Mouse (Mus musculus): ENCODE measurements around the gene Dagla. TPM values are rescaled to one million over a fixed set of nuclear protein-coding genes. Genes with fewer than 3 reads are reported as not detected.
A peak's percentile ranks its signal among the peaks of the same experiment; 100 is the strongest.

Gene Dagla
- polyA plus RNA-seq, 1 experiment from 2014 or later, result 0.98 TPM

DNA sequence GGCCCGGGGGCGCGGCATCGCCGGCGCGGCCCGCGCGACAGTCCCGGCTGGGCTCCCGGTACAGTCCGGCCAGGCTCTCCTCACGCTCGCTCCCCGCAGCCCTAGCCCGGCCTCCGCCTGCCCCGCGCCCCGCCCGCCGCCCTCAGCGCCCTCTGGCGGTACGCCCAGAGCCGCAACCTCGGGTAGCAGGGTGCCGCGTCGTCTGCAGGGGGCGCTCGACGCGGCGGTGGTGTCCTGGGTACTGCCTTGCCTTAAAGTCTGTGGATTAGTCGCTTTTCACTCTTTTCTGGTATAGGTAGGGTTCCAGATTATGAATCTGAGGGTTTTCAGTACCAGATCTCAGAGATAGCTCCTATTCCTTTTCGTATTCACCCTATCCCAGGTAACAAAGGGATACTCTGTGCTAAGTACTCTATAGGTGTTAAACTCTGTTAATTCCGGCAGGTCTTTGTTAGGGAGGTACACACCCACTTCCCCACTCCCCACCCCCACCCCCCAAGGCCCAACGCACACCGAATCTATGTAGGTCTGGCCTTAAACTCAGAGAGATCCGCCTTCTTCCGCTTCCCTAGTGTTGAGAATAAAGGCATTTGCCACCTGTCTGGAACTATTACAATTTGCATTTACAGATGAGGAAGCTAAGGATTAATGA, 63.9 kb downstream of the Dagla start, which contains the start of gene Myrf:
Myrf (minus strand) TSS at position 95 of the 652 bp plus-strand sequence.
- 8% methylated on average over 40 of the region's 43 CpGs for WGBS
- peak within 1 kb of the TSS; percentile 49 for H3K4me3 ChIP-seq (ENCODE audit: low read depth, low read length)
- no peaks in the 10 kb centered on the region for H3K9me3 ChIP-seq (replicated peaks; ENCODE audit: control insufficient read depth, low read length)
- H3K27ac ChIP-seq (replicated peaks; ENCODE audit: low read depth, low read length), result no peak within 1 kb of the TSS
- H3K9ac ChIP-seq (replicated peaks; ENCODE audit: low read length), result peak within 1 kb of the TSS; percentile 73
- H3K36me3 ChIP-seq (replicated peaks; ENCODE audit: control insufficient read depth, insufficient read depth, low read depth, low read length), result no peaks in the 10 kb centered on the region
- peak; percentile 66 for ATAC-seq (replicated peaks; ENCODE audit: insufficient number of reproducible peaks, low FRiP score, low TSS enrichment, low read depth)
- H3K27me3 ChIP-seq (ENCODE audit: control insufficient read depth, insufficient read depth, low read length), result no peaks in the 10 kb centered on the region
- peaks cover 10% of the 10 kb centered on the region; the same call in 1 of the 2 replicates for H3K4me1 ChIP-seq (ENCODE audit: control insufficient read depth, insufficient read depth, low read length)
- DNase-seq (ENCODE audit: low spot score), result peak; percentile 81
- peak within 1 kb of the TSS; percentile 83 for H3K4me2 ChIP-seq (ENCODE audit: low read depth, low read length)

DNA sequence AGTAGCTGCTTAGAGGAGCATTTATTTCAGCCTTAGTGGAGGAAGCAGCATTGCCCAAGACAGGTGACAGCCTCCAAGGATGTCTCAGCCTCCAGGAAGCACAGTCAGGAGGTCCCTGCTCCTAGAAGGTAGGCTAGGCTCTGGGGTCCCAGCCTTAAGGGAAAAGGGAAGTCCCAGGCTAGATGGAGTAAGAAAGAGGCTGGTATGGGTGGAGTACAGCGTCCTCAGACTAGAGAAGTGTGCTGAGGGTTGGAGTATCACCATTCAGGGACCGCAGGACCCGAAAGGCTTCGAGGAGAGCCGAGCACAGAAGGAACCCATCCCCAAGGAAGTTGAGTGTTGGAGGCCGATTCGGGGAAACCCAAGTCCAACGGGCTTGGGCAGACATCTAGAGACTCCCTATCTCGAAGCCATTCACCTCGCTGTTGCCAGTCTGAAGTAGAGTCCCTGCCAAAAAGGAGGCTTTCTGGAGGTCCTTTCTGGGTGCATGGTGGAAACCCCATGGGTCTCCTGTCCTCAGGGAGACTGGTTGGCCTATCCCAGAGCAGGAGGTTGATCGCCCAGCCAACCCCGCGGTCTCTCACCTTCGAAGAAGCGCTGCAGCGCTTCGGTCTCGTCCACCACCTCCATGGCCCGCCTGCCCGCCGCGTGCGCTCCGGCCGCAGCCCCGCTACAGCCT, 64.6 kb downstream of the Dagla start:
- Histone ChIP-seq H3K9me3 (replicated peaks; ENCODE audit: control insufficient read depth, low read length) (no peaks in the 10 kb centered on the region), H3K4me1 (ENCODE audit: control insufficient read depth, insufficient read depth, low read length) (peaks cover 10% of the 10 kb centered on the region; the same call in 1 of the 2 replicates), H3K27ac (replicated peaks; ENCODE audit: low read depth, low read length) (no peak overlapping the region), H3K9ac (replicated peaks; ENCODE audit: low read length) (peak overlapping the region; percentile 73), H3K27me3 (ENCODE audit: control insufficient read depth, insufficient read depth, low read length) (no peaks in the 10 kb centered on the region), H3K4me3 (ENCODE audit: low read depth, low read length) (peak overlapping the region; percentile 49), H3K4me2 (ENCODE audit: low read depth, low read length) (peak overlapping the region; percentile 83), H3K36me3 (replicated peaks; ENCODE audit: control insufficient read depth, insufficient read depth, low read depth, low read length) (no peaks in the 10 kb centered on the region)
- 2% methylated on average over 26 of the region's 26 CpGs for WGBS
- ATAC-seq (replicated peaks; ENCODE audit: insufficient number of reproducible peaks, low FRiP score, low TSS enrichment, low read depth) (peak; percentile 24), DNase-seq (ENCODE audit: low spot score) (no peak)

DNA sequence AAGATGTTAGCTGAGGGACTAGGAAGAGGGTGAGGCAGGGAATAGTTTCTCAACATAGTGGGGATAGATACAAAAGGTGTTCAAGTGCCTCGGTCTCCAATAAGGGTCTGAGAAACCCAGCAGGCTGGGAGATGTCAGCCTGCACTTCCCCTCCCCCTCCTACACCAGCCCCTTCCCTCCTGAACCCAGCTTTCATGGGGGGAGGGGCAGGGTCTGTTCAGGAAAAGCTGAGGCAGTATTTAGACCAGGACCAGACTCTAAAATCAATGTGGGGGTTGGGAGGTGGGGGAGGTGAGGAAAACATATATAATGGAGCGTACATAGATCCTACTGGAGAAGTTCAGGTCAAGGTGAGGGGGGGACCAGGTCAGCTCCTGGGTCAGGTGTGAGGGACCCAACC, 65.3 kb downstream of the Dagla start:
- 25% methylated on average over 2 of the region's 2 CpGs for WGBS
- H3K4me3 ChIP-seq (ENCODE audit: low read depth, low read length), result no peak overlapping the region
- no peak for ATAC-seq (replicated peaks; ENCODE audit: insufficient number of reproducible peaks, low FRiP score, low TSS enrichment, low read depth)

DNA sequence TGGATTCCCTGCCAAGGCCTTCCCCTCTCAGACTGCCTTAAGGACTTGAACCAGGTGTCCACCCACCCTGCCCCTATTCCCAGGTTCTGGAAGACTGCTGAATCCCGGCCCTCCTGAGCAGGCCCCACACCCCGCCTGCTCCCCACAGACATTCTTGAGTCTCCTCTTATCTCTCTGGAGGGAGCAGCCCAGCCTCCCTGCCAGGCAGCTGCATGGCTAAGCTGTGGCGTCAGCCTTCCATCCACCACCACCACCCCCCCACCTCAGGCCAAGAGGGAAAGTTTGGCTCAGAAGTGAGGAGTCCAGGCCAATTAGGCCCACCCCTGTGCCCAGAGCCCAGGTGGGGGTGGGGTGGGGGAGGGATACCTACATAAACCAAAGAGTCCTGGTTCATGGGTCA, 66.2 kb downstream of the Dagla start:
- Histone ChIP-seq H3K9me3 (replicated peaks; ENCODE audit: control insufficient read depth, low read length) (no peaks in the 10 kb centered on the region), H3K36me3 (replicated peaks; ENCODE audit: control insufficient read depth, insufficient read depth, low read depth, low read length) (no peaks in the 10 kb centered on the region), H3K27me3 (ENCODE audit: control insufficient read depth, insufficient read depth, low read length) (no peaks in the 10 kb centered on the region), H3K27ac (replicated peaks; ENCODE audit: low read depth, low read length) (no peak overlapping the region), H3K4me1 (ENCODE audit: control insufficient read depth, insufficient read depth, low read length) (peaks cover 7% of the 10 kb centered on the region; the same call in 1 of the 2 replicates), H3K9ac (replicated peaks; ENCODE audit: low read length) (no peak overlapping the region), H3K4me2 (ENCODE audit: low read depth, low read length) (no peak overlapping the region), H3K4me3 (ENCODE audit: low read depth, low read length) (no peak overlapping the region)
- DNase-seq (ENCODE audit: low spot score), result no peak
- ATAC-seq (replicated peaks; ENCODE audit: insufficient number of reproducible peaks, low FRiP score, low TSS enrichment, low read depth), result no peak
- 69% methylated on average over 3 of the region's 3 CpGs for WGBS

More for the DNA sequence above, 65.3 kb downstream of the Dagla start:
- Histone ChIP-seq H3K4me1 (ENCODE audit: control insufficient read depth, insufficient read depth, low read length) (peaks cover 10% of the 10 kb centered on the region; the same call in 1 of the 2 replicates), H3K27me3 (ENCODE audit: control insufficient read depth, insufficient read depth, low read length) (no peaks in the 10 kb centered on the region), H3K9ac (replicated peaks; ENCODE audit: low read length) (no peak overlapping the region), H3K9me3 (replicated peaks; ENCODE audit: control insufficient read depth, low read length) (no peaks in the 10 kb centered on the region), H3K4me2 (ENCODE audit: low read depth, low read length) (0 out of 2 replicates have a peak overlapping the region, but pooled peaks have one; percentile 21), H3K27ac (replicated peaks; ENCODE audit: low read depth, low read length) (no peak overlapping the region), H3K36me3 (replicated peaks; ENCODE audit: control insufficient read depth, insufficient read depth, low read depth, low read length) (no peaks in the 10 kb centered on the region)
- DNase-seq (ENCODE audit: low spot score), result peak; percentile 32

DNA sequence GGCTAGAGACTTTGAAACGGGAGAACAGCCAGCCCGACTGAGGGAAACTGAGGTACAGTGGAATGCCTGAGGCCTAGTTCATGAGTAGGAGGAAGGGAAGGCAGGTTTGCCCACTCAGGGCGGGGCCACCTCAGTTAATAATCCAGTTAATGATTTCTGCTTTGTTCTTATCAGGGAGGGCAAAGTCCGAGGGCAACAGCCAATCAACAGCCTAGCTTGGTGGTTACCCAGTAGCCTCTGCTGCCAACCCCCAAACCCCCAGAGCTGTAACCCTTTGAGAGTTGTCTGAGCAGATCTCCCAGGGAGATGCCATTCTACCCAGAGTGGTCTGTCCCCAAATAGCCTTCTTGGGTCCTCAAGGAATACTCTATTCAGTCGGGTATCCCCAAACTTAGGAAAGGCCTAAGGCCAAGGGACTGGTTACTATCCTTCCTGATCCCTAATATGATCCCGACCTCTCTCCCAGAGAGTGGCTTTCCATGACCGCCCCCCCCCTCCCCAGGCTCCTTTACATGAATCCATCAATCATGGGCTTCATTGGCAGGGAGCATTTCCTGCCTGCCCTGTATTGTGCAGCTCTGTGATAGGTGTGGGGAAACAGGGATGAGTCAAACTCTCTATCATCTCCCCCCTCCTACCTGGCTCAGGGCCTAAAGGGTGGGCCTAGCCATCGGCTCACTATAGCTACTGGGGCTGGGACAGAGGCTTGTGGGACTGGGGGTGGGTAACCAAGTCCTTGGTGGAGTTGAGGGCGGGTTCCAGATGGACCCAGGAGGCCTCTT, 68.7 kb downstream of the Dagla start:
- Histone ChIP-seq H3K9ac (replicated peaks; ENCODE audit: low read length) (no peak overlapping the region), H3K27ac (replicated peaks; ENCODE audit: low read depth, low read length) (no peak overlapping the region), H3K4me2 (ENCODE audit: low read depth, low read length) (no peak overlapping the region), H3K36me3 (replicated peaks; ENCODE audit: control insufficient read depth, insufficient read depth, low read depth, low read length) (no peaks in the 10 kb centered on the region), H3K27me3 (ENCODE audit: control insufficient read depth, insufficient read depth, low read length) (no peaks in the 10 kb centered on the region), H3K4me1 (ENCODE audit: control insufficient read depth, insufficient read depth, low read length) (peaks cover 11% of the 10 kb centered on the region), H3K4me3 (ENCODE audit: low read depth, low read length) (no peak overlapping the region), H3K9me3 (replicated peaks; ENCODE audit: control insufficient read depth, low read length) (no peaks in the 10 kb centered on the region)
- DNase-seq (ENCODE audit: low spot score) (no peak), ATAC-seq (replicated peaks; ENCODE audit: insufficient number of reproducible peaks, low FRiP score, low TSS enrichment, low read depth) (no peak)
- 87% methylated on average over 9 of the region's 9 CpGs for WGBS

DNA sequence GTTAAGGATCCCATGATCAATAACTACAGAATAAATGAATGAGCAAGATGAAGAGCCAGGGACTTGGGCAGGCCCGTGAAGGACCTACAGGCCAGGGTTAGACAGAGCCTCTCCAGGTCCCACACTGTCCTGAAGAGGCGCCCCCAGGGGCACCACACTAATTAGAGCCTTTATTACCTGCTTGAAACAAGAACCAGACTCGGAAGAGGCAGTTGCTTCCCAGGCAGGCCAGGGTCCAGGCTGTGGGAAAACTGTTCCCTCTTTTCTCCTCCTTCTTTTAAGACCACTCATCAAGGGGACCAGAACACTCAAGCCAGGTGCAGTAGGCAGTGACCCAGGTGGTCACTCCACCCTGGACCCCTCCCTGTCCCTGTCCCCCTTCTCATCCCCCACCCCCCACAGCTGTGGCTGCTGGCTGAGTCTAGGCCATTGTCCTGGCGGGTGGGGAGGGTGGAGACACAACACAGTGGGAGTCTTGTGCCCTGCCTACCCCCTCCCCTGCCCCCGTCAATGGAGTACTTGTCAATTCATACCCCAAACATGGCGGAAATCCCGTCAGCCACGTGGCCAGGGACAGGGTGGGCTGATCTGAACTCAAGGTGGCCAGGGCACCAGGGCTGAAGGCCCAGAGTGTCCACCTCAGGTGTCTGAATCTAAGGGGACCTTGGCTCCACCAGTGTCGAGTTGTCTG, 72.2 kb downstream of the Dagla start:
- H3K4me2 ChIP-seq (ENCODE audit: low read depth, low read length), result no peak overlapping the region
- H3K36me3 ChIP-seq (replicated peaks; ENCODE audit: control insufficient read depth, insufficient read depth, low read depth, low read length), result no peaks in the 10 kb centered on the region
- 31% methylated on average over 9 of the region's 9 CpGs for WGBS
- H3K27me3 ChIP-seq (ENCODE audit: control insufficient read depth, insufficient read depth, low read length), result no peaks in the 10 kb centered on the region
- H3K4me3 ChIP-seq (ENCODE audit: low read depth, low read length), result no peak overlapping the region
- no peak for ATAC-seq (replicated peaks; ENCODE audit: insufficient number of reproducible peaks, low FRiP score, low TSS enrichment, low read depth)
- H3K9me3 ChIP-seq (replicated peaks; ENCODE audit: control insufficient read depth, low read length), result no peaks in the 10 kb centered on the region
- H3K27ac ChIP-seq (replicated peaks; ENCODE audit: low read depth, low read length), result no peak overlapping the region; the same call in 1 of the 2 replicates
- DNase-seq (ENCODE audit: low spot score), result no peak
- no peak overlapping the region for H3K9ac ChIP-seq (replicated peaks; ENCODE audit: low read length)
- peaks cover 7% of the 10 kb centered on the region; the same call in 1 of the 2 replicates for H3K4me1 ChIP-seq (ENCODE audit: control insufficient read depth, insufficient read depth, low read length)

DNA sequence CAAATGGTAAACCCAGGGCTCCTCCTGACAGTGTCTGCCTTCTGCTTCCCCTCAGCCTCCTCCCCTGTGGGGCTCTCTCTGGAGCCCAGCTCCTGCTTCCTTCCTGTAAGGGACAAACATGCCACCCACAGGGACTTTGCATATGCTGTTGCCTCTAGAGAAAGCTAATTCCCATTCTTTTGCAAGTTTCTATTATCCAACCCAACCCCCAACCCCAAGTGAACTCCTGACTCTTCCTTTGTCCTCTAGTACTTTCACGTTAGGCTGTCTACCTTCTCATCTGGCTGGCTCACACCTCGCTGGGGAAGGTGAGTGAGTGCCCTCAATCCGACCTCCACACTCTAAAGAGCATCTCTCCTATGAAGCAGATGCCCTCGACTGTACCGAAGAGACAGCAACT, 72.8 kb downstream of the Dagla start:
- H3K9me3 ChIP-seq (replicated peaks; ENCODE audit: control insufficient read depth, low read length), result no peaks in the 10 kb centered on the region
- H3K27ac ChIP-seq (replicated peaks; ENCODE audit: low read depth, low read length), result no peak overlapping the region; the same call in 1 of the 2 replicates
- H3K4me2 ChIP-seq (ENCODE audit: low read depth, low read length), result no peak overlapping the region
- no peak overlapping the region for H3K9ac ChIP-seq (replicated peaks; ENCODE audit: low read length)
- peaks cover 7% of the 10 kb centered on the region; the same call in 1 of the 2 replicates for H3K4me1 ChIP-seq (ENCODE audit: control insufficient read depth, insufficient read depth, low read length)
- 21% methylated on average over 5 of the region's 5 CpGs for WGBS
- DNase-seq (ENCODE audit: low spot score) (no peak), ATAC-seq (replicated peaks; ENCODE audit: insufficient number of reproducible peaks, low FRiP score, low TSS enrichment, low read depth) (no peak)
- H3K36me3 ChIP-seq (replicated peaks; ENCODE audit: control insufficient read depth, insufficient read depth, low read depth, low read length), result no peaks in the 10 kb centered on the region
- H3K27me3 ChIP-seq (ENCODE audit: control insufficient read depth, insufficient read depth, low read length), result no peaks in the 10 kb centered on the region
- no peak overlapping the region for H3K4me3 ChIP-seq (ENCODE audit: low read depth, low read length)

All from embryonic facial prominence, embryonic 11.5 days (tissue).